Mouse (Mus musculus): ENCODE data around the gene Ddx23.

The Ddx23 gene

GRCm38 (mm10) chr15:98607557-98607956 is 55.1 kb downstream of the Ddx23 start:
- no peak for DNase-seq (ENCODE audit: low spot score)

GRCm38 (mm10) chr15:98606739-98607138 is 56.0 kb downstream of the Ddx23 start:
- no peak for DNase-seq (ENCODE audit: low spot score)

GRCm38 (mm10) chr15:98606051-98606536 is 56.6 kb downstream of the Ddx23 start:
- no peak for DNase-seq (ENCODE audit: low spot score)

GRCm38 (mm10) chr15:98604041-98604575 is 58.6 kb downstream of the Ddx23 start:
- no peak for DNase-seq (ENCODE audit: low spot score)

- no peak for DNase-seq (ENCODE audit: low spot score)
These were observed 59.7 kb downstream of the Ddx23 start for GRCm38 (mm10) chr15:98602921-98603458.

- DNase-seq (ENCODE audit: low spot score), result no peak
These were observed 60.4 kb downstream of the Ddx23 start for GRCm38 (mm10) chr15:98602191-98602881.

- DNase-seq (ENCODE audit: low spot score), result no peak
These were observed 60.9 kb downstream of the Ddx23 start for GRCm38 (mm10) chr15:98601832-98602190.

- no peak for DNase-seq (ENCODE audit: low spot score)
These were observed 62.5 kb downstream of the Ddx23 start for GRCm38 (mm10) chr15:98600036-98600709.

- DNase-seq (ENCODE audit: low spot score), result no peak
These were observed 66.1 kb downstream of the Ddx23 start for GRCm38 (mm10) chr15:98596609-98597008.
